Mouse (Mus musculus) cerebellum, adult 2 months (tissue): ENCODE measurements at regions not wholly inside any gene's neighbourhood (a gene's known extent, or its start where the extent isn't known, plus 50 kb on each side); places are given as distances from the start of the nearest gene placed in this dataset.

Experiments
- CTCF ChIP-seq: fragments of 200-500 bp; IDR thresholded peaks from 2 replicates; pipeline ENCODE4 v1.5.1; 2011; ENCODE audit warnings: low read depth, mild to moderate bottlenecking, control low read depth, low read length, moderate library complexity, borderline replicate concordance; ENCODE audit not compliant: insufficient read depth
- POLR2A ChIP-seq: fragments of 200-500 bp; IDR thresholded peaks from 2 replicates; pipeline ENCODE4 v1.6.1; 2011; ENCODE audit warnings: low read length, control low read depth, borderline replicate concordance; ENCODE audit not compliant: insufficient read depth

DNA sequence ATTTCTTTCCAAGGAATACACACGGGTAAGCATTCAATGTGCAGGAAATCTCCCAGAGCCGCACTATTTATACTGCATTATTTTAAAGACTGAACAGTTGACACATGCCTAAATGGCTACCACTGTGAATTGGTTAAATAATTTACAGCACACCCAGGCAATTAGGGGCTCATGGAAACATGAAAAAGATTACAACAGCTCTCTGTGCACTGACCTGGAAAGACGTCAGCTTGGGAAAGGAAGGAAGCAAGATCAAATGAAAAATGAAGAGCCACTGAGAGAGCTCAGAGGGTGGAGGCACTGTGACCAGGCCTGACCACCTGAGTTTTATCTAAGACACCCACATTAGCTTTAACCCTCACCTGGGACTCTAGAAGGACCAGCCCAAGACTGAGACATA lies 82.7 kb upstream of the Nfe2l3 start:
- TF ChIP-seq CTCF (no peak), POLR2A (no peak)
